Mouse (Mus musculus): ENCODE results near the gene Dyrk4. TPM values are rescaled to one million over a fixed set of nuclear protein-coding genes. Genes with fewer than 3 reads are reported as not detected.

Gene Dyrk4
- 0.16 and 0.35 TPM in 2 replicates for polyA plus RNA-seq (2012; rRNA removed)

GRCm38 (mm10) chr6:126921111-126921881 is at the start of gene Dyrk4:
Gene Dyrk4, minus strand, starts transcription at chr6:126921839.

GRCm38 (mm10) chr6:126939487-126940171 is 18.0 kb upstream of the Dyrk4 start, which contains the start of the genes Rad51ap1 and D6Wsu163e:
Gene Rad51ap1, minus strand, starts transcription at chr6:126939587.
Gene D6Wsu163e, plus strand, starts transcription at chr6:126939962.

GRCm38 (mm10) chr6:126852881-126853280 is 68.8 kb downstream of the Dyrk4 start, which contains the start of gene Akap3:
Gene Akap3, plus strand, starts transcription at chr6:126853098.

GRCm38 (mm10) chr6:126848712-126849704 is 72.6 kb downstream of the Dyrk4 start, which contains the start of gene Ndufa9:
Gene Ndufa9, minus strand, starts transcription at chr6:126849136.

Other genes starting within 250 kb of the Dyrk4 start
- gene Kcna6, start 181.2 kb downstream of the Dyrk4 start, polyA plus RNA-seq (2012; rRNA removed), result 0.98 and 1.0 TPM in 2 replicates
- 86.0 and 101 TPM in 2 replicates for gene Ndufa9, start 72.7 kb downstream of the Dyrk4 start, polyA plus RNA-seq (2012; rRNA removed)
- not detected in 2 replicates for gene Akap3, start 68.7 kb downstream of the Dyrk4 start, polyA plus RNA-seq (2012; rRNA removed)
- gene Rad51ap1, start 17.7 kb upstream of the Dyrk4 start, polyA plus RNA-seq (2012; rRNA removed), result 2.9 and 3.2 TPM in 2 replicates
- gene D6Wsu163e, start 18.1 kb upstream of the Dyrk4 start, polyA plus RNA-seq (2012; rRNA removed), result 2.5 and 2.8 TPM in 2 replicates
- not detected in 2 replicates for gene Fgf6, start 93.7 kb upstream of the Dyrk4 start, polyA plus RNA-seq (2012; rRNA removed)
- gene Fgf23, start 151.1 kb upstream of the Dyrk4 start, polyA plus RNA-seq (2012; rRNA removed), result not detected in 2 replicates
- 3.1 and 3.2 TPM in 2 replicates for gene Tigar, start 187.7 kb upstream of the Dyrk4 start, polyA plus RNA-seq (2012; rRNA removed)
- 57.3 and 105 TPM in 2 replicates for gene Ccnd2, start 230.4 kb upstream of the Dyrk4 start, polyA plus RNA-seq (2012; rRNA removed)

Measured in colon, adult 2 months (tissue).